Mouse (Mus musculus): ENCODE results near the gene Brd1.

DNA sequence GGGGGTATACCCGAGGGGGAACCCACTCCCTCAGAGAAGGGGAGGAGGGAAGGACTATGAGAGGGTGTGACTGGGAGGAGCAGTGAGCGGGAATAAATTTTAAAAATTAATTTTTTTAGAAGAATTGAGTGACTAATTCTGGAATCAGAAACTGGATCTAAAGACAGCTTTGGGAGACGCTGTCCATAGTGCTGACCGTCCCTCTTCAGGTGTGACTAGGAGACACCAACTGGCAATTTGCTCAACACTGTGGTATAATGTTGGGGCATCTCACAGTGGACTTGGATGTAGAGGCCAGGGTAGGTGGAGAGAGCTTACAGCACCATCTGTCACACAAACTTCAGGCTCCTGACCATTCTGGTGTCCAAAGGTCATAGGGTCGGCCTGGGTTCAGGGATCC, 82.0 kb downstream of the Brd1 start:
- TF ChIP-seq EP300 (IDR thresholded peaks at IDR 0.05; ENCODE audit: low read depth), result no peak
- TF ChIP-seq CTCF (IDR thresholded peaks at IDR 0.05; ENCODE audit: low read depth), result no peak

Data from heart, postnatal 0 days (tissue).